8 mouse cellular contexts compared by ENCODE assay signal in genomic region chr1:172219451-172220406, GRCm38 (mm10). TPM values are rescaled to one million over a fixed set of nuclear protein-coding genes. Genes with fewer than 3 reads are reported as not detected.
DNase-seq lines count a peak whose midpoint lies in the region; ATAC-seq and TF ChIP-seq lines count a peak whose summit lies in the region.

TSS of gene Casq1 (minus strand) at chr1:172219868.

- no peak within 1 kb of the TSS for H3K9ac ChIP-seq in forebrain, embryonic 11.5 days (ENCODE audit: low read length)
- H3K9ac ChIP-seq in hindbrain, postnatal 0 days (replicated peaks; ENCODE audit: low read length): no peak within 1 kb of the TSS

- ATAC-seq in forebrain, embryonic 11.5 days (replicated peaks; ENCODE audit: low FRiP score): no peak
- ATAC-seq in hindbrain, postnatal 0 days: no peak
- no peak for ATAC-seq in megakaryocyte progenitor cell, adult 5-6 weeks (replicated peaks; ENCODE audit: poor library complexity)

- no peaks in the 10 kb centered on the region for H3K9me3 ChIP-seq in forebrain, embryonic 10.5 days
- no peaks in the 10 kb centered on the region for H3K9me3 ChIP-seq in forebrain, embryonic 11.5 days (ENCODE audit: control insufficient read depth, low read length)
- H3K9me3 ChIP-seq in hindbrain, postnatal 0 days (ENCODE audit: low read length): no peaks in the 10 kb centered on the region

- DNase-seq in forebrain, embryonic 10.5 days (ENCODE audit: extremely low spot score, low spot score): no peak
- no peak for DNase-seq in forebrain, embryonic 11.5 days (ENCODE audit: low spot score)
- no peak for DNase-seq in spleen, adult 2 months (ENCODE audit: low read depth in 1 of 2, low spot score in 2 of 2)
- no peak for DNase-seq in spleen, postnatal 36 days (ENCODE audit: low spot score in 2 of 2)
- DNase-seq in hindbrain, postnatal 0 days (ENCODE audit: low spot score): no peak
- DNase-seq in Muller cell, postnatal 12 days (ENCODE audit: inconsistent ontology term): no peak
- no peak for DNase-seq in left cerebral cortex, postnatal 25 days (ENCODE audit: low spot score in 2 of 2)

- TF ChIP-seq POLR2A in spleen, adult 2 months (IDR thresholded peaks at IDR 0.05; ENCODE audit: low read depth, low read length): no peak

- H3K27ac ChIP-seq in forebrain, embryonic 10.5 days: peak within 1 kb of the TSS; percentile 76
- no peak within 1 kb of the TSS for H3K27ac ChIP-seq in forebrain, embryonic 11.5 days (ENCODE audit: low read depth, low read length)
- 0 out of 2 replicates have a peak within 1 kb of the TSS, but pooled peaks have one; percentile 48 for H3K27ac ChIP-seq in spleen, adult 2 months (ENCODE audit: insufficient read depth, low read length)
- H3K27ac ChIP-seq in hindbrain, postnatal 0 days: 0 out of 2 replicates have a peak within 1 kb of the TSS, but pooled peaks have one; percentile 56

- no peak within 1 kb of the TSS for H3K4me3 ChIP-seq in forebrain, embryonic 10.5 days
- no peak within 1 kb of the TSS for H3K4me3 ChIP-seq in forebrain, embryonic 11.5 days (ENCODE audit: low read depth, low read length)
- H3K4me3 ChIP-seq in spleen, adult 2 months (ENCODE audit: extremely low read depth, insufficient read depth, insufficient read length): no peak within 1 kb of the TSS
- H3K4me3 ChIP-seq in hindbrain, postnatal 0 days (ENCODE audit: low read length): no peak within 1 kb of the TSS

- intact Hi-C loops in left cerebral cortex, postnatal 25 days (cut with DNase I): no loop called here

- 83% methylated on average over 19 of the region's 19 CpGs for WGBS in forebrain, embryonic 10.5 days
- 81% methylated on average over 19 of the region's 19 CpGs for WGBS in forebrain, embryonic 11.5 days
- 93% methylated on average over 19 of the region's 19 CpGs for WGBS in spleen, adult 2 months
- 80% methylated on average over 19 of the region's 19 CpGs for WGBS in hindbrain, postnatal 0 days

- no peak within 1 kb of the TSS for H3K4me2 ChIP-seq in forebrain, embryonic 11.5 days (ENCODE audit: low read depth, low read length, severe bottlenecking)
- H3K4me2 ChIP-seq in hindbrain, postnatal 0 days (ENCODE audit: low read depth, low read length): no peak within 1 kb of the TSS

- H3K4me1 ChIP-seq in forebrain, embryonic 10.5 days: peaks cover 64% of the 10 kb centered on the region
- peaks cover 16% of the 10 kb centered on the region; the same call in 1 of the 2 replicates for H3K4me1 ChIP-seq in forebrain, embryonic 11.5 days (replicated peaks; ENCODE audit: control insufficient read depth, insufficient read depth, low read length)
- H3K4me1 ChIP-seq in spleen, adult 2 months (ENCODE audit: control insufficient read depth, insufficient read depth, insufficient read length): peaks cover 3% of the 10 kb centered on the region; the same call in 1 of the 2 replicates
- H3K4me1 ChIP-seq in hindbrain, postnatal 0 days (ENCODE audit: insufficient read depth, low read length): 0 out of 2 replicates have a peak, but pooled peaks cover 3% of the 10 kb centered on the region

- no peaks in the 10 kb centered on the region for H3K27me3 ChIP-seq in forebrain, embryonic 10.5 days (ENCODE audit: poor library complexity, severe bottlenecking)
- H3K27me3 ChIP-seq in forebrain, embryonic 11.5 days (ENCODE audit: control insufficient read depth, insufficient read depth, low read length): no peaks in the 10 kb centered on the region
- no peaks in the 10 kb centered on the region for H3K27me3 ChIP-seq in spleen, adult 2 months (ENCODE audit: control insufficient read depth, insufficient read depth, low read length)
- H3K27me3 ChIP-seq in hindbrain, postnatal 0 days (ENCODE audit: insufficient read depth, low read length): no peaks in the 10 kb centered on the region

- H3K36me3 ChIP-seq in forebrain, embryonic 10.5 days (replicated peaks): no peaks in the 10 kb centered on the region
- no peaks in the 10 kb centered on the region for H3K36me3 ChIP-seq in forebrain, embryonic 11.5 days (ENCODE audit: control insufficient read depth, insufficient read depth, low read length)
- H3K36me3 ChIP-seq in spleen, adult 2 months (ENCODE audit: control insufficient read depth, insufficient read depth, low read length): no peaks in the 10 kb centered on the region
- H3K36me3 ChIP-seq in hindbrain, postnatal 0 days (ENCODE audit: insufficient read depth, low read length): no peaks in the 10 kb centered on the region

- no peak for TF ChIP-seq CTCF in spleen, adult 2 months (IDR thresholded peaks at IDR 0.05; ENCODE audit: extremely low read depth, insufficient read depth, insufficient read length, insufficient replicate concordance)
- TF ChIP-seq CTCF in hindbrain, postnatal 0 days (IDR thresholded peaks at IDR 0.05; ENCODE audit: low read depth): no peak

RNA-seq across cellular contexts. Expression of gene Casq1, which starts in this region (rescaled TPM):
- 0.69 and 0.99 TPM in 2 replicates for polyA plus RNA-seq in forebrain, embryonic 10.5 days (2016; fragmentation: Nextera tagmentation; extraction: Ambion mirVana)
- 1.1 and 2.0 TPM in 2 replicates for polyA plus RNA-seq in forebrain, embryonic 11.5 days (2014; fragmentation: Nextera tagmentation; extraction: Ambion mirVana)
- 0.35 and 0.40 TPM in 2 replicates for polyA plus RNA-seq in spleen, adult 2 months (2012; rRNA removed)
- total RNA-seq in hindbrain, postnatal 0 days (2014; rRNA removed): 0.78 and 2.4 TPM in 2 replicates
- polyA plus RNA-seq in hindbrain, postnatal 0 days (2015; fragmentation: Nextera tagmentation; extraction: Ambion mirVana): 1.7 and 2.0 TPM in 2 replicates
- not detected in 2 replicates for total RNA-seq in megakaryocyte progenitor cell, adult 5-6 weeks (2015)
- not detected in 2 replicates for total RNA-seq in megakaryocyte progenitor cell, adult 5-6 weeks (2017)
- total RNA-seq in left cerebral cortex, postnatal 25 days (2021): under 1 TPM in 1 of 2 experiments, not detected in 1; 0.34 TPM
